Mouse (Mus musculus): ENCODE results near the gene Fars2. TPM values are rescaled to one million over a fixed set of nuclear protein-coding genes. Genes with fewer than 3 reads are reported as not detected.

The Fars2 gene
- polyA plus RNA-seq, 1 experiment from 2014 or later = 31.2 TPM

DNA sequence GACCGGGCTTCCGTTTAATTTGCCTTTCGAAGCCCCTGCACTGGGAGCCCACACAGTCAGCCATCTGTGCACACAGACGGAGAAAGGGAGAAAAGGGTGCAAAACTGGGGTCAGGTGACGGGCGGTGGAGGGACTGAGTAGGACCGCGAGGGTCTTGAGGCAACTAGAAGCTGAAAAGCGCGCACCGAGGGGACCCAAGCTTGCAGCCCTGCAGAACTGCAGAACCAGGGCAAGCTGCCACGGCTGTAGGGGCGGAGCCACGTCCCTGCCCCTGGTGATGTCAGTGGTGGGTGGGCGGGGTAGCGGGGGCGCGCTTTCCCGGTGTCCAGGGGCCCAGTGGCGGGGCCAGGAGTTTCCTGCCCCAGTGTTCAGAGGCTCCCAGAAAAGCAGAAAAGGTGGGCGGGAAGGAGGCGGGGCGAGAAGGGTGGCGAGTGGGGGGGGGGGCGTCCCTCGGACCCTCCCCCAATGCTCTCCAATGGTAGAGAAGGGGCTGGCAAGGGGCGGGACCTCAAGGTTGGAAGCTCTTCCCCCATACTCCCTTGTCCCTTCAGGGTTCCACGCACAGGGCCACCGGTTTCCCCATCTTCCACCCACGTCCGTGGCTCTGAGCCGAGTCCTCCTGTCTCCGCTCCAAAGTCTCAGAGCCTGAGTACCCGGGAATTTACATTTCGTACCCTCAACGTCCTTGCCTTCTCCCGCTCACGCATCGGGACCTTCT is 618.8 kb downstream of the Fars2 start:
- Histone ChIP-seq H3K27me3 (ENCODE audit: control insufficient read depth, insufficient read depth, low read length) (peaks cover 23% of the 10 kb centered on the region), H3K9ac (peak overlapping the region; percentile 66), H3K36me3 (replicated peaks; ENCODE audit: control insufficient read depth, insufficient read depth) (no peaks in the 10 kb centered on the region), H3K27ac (peak overlapping the region; percentile 96), H3K4me1 (replicated peaks; ENCODE audit: control insufficient read depth, insufficient read depth, low read length) (0 out of 2 replicates have a peak, but pooled peaks cover 7% of the 10 kb centered on the region), H3K9me3 (ENCODE audit: control insufficient read depth, low read length) (no peaks in the 10 kb centered on the region), H3K4me3 (replicated peaks; ENCODE audit: low read length) (peak overlapping the region; percentile 46), H3K4me2 (replicated peaks) (peak overlapping the region; percentile 74)
- DNase-seq (ENCODE audit: low spot score) (peak; percentile 77), ATAC-seq (ENCODE audit: low FRiP score) (peak; percentile 91)
- WGBS = under 1% methylated on average over 38 of the region's 39 CpGs

DNA sequence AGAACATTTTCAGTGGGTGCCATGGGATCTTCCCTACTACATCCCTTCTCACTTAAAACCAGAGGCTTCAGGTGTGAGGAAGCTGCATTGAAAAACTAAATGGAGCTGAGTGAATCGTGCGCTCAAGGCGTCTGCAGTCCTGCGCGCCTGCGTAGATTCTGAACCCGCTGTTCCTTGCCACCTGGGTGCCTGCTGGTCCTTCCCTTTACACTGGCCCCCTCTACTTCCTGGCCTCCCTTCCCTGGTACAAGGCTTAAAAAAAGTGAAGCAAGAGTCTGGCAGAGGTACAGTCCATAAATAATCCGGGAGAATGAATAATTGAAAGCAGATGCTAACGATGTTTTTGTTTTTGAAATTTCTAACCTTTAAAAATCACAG is 619.4 kb downstream of the Fars2 start:
- Histone ChIP-seq H3K9ac (peak overlapping the region; percentile 66), H3K27me3 (ENCODE audit: control insufficient read depth, insufficient read depth, low read length) (peaks cover 18% of the 10 kb centered on the region), H3K4me3 (replicated peaks; ENCODE audit: low read length) (peak overlapping the region; percentile 46), H3K36me3 (replicated peaks; ENCODE audit: control insufficient read depth, insufficient read depth) (no peaks in the 10 kb centered on the region), H3K9me3 (ENCODE audit: control insufficient read depth, low read length) (no peaks in the 10 kb centered on the region), H3K27ac (peak overlapping the region; percentile 96), H3K4me2 (replicated peaks) (peak overlapping the region; percentile 74), H3K4me1 (replicated peaks; ENCODE audit: control insufficient read depth, insufficient read depth, low read length) (0 out of 2 replicates have a peak, but pooled peaks cover 7% of the 10 kb centered on the region)
- peak; percentile 52 for DNase-seq (ENCODE audit: low spot score)
- ATAC-seq (ENCODE audit: low FRiP score) = peak; percentile 8
- 8% methylated on average over 9 of the region's 9 CpGs for WGBS

DNA sequence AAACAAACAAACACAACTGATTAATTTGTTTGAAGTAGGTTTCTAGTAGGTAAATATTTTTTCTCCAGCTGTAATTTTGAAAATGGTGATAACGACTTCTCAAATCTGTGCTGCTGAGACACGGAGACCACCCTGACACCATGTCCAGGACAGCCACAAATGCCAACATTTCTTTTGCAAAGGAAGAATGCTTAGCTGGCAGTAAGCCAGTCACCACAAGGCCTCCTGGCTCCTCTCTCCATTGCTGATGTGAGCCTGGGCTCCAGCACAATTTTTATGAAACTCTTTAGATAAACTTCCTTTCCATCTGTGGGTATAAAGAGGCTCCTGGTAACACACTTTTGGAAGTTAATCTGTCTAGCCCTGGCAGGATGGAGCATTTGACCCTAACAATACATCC is 632.8 kb downstream of the Fars2 start:
- Histone ChIP-seq H3K4me1 (replicated peaks; ENCODE audit: control insufficient read depth, insufficient read depth, low read length) (no peaks in the 10 kb centered on the region), H3K27me3 (ENCODE audit: control insufficient read depth, insufficient read depth, low read length) (no peaks in the 10 kb centered on the region), H3K9me3 (ENCODE audit: control insufficient read depth, low read length) (no peaks in the 10 kb centered on the region), H3K27ac (no peak overlapping the region), H3K4me2 (replicated peaks) (no peak overlapping the region), H3K4me3 (replicated peaks; ENCODE audit: low read length) (no peak overlapping the region), H3K36me3 (replicated peaks; ENCODE audit: control insufficient read depth, insufficient read depth) (no peaks in the 10 kb centered on the region), H3K9ac (no peak overlapping the region)
- WGBS = 56% methylated on average over 2 of the region's 2 CpGs
- DNase-seq (ENCODE audit: low spot score) (no peak), ATAC-seq (ENCODE audit: low FRiP score) (no peak)

DNA sequence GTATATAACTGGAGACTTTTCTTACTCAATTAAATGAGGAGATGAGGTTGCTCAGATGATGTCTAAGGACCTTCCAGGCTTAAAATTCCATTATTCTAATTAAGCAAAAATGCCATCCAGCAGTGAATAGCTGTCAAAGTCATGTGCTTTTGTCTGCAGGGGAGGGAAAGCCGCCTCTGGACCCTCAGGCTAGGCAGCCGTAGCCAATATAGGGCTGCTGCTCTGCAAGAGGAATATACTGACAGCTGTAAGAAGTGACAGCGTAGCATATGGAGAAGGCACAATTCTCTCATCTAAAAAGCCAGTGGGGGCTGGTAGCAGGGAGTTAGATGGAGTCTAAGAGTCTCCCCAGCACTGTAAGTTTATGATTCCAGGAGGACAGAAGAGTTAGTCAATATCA is 634.6 kb downstream of the Fars2 start:
- no peak overlapping the region for H3K9ac ChIP-seq
- no peak for DNase-seq (ENCODE audit: low spot score)
- H3K27ac ChIP-seq = no peak overlapping the region
- H3K4me2 ChIP-seq (replicated peaks) = no peak overlapping the region
- H3K4me1 ChIP-seq (replicated peaks; ENCODE audit: control insufficient read depth, insufficient read depth, low read length) = no peaks in the 10 kb centered on the region
- no peaks in the 10 kb centered on the region for H3K36me3 ChIP-seq (replicated peaks; ENCODE audit: control insufficient read depth, insufficient read depth)
- ATAC-seq (ENCODE audit: low FRiP score) = no peak
- no peaks in the 10 kb centered on the region for H3K27me3 ChIP-seq (ENCODE audit: control insufficient read depth, insufficient read depth, low read length)
- 49% methylated on average over 3 of the region's 3 CpGs for WGBS
- no peaks in the 10 kb centered on the region for H3K9me3 ChIP-seq (ENCODE audit: control insufficient read depth, low read length)
- no peak overlapping the region for H3K4me3 ChIP-seq (replicated peaks; ENCODE audit: low read length)

DNA sequence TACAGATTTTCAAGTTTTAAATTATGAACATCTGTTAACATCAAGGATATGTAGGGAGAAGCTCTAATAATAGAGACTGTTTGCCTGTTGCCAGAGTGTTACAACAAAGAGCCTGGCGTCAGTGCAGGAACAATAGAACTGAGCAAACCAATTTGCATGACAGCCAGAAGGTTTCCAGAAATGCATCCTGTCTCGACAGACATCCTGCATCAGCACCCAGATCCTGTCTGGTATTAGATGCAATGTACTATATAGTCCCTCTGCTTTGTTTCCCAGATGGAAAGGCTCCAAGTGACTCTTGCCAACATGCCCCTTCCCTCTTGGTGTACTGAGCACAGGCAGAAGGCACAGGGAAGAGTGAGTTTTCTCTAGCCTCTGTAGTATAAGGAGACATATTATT is 649.6 kb downstream of the Fars2 start:
- no peaks in the 10 kb centered on the region for H3K36me3 ChIP-seq (replicated peaks; ENCODE audit: control insufficient read depth, insufficient read depth)
- H3K27me3 ChIP-seq (ENCODE audit: control insufficient read depth, insufficient read depth, low read length) = no peaks in the 10 kb centered on the region
- H3K4me2 ChIP-seq (replicated peaks) = no peak overlapping the region
- no peak for DNase-seq (ENCODE audit: low spot score)
- H3K4me3 ChIP-seq (replicated peaks; ENCODE audit: low read length) = no peak overlapping the region
- H3K27ac ChIP-seq = no peak overlapping the region
- ATAC-seq (ENCODE audit: low FRiP score) = no peak
- H3K9me3 ChIP-seq (ENCODE audit: control insufficient read depth, low read length) = no peaks in the 10 kb centered on the region
- no peak overlapping the region for H3K9ac ChIP-seq
- H3K4me1 ChIP-seq (replicated peaks; ENCODE audit: control insufficient read depth, insufficient read depth, low read length) = no peaks in the 10 kb centered on the region
- WGBS = 25% methylated on average over 2 of the region's 2 CpGs

Other genes with a start within 250 kb of the Fars2 start
- gene Rpp40, start 211.1 kb upstream of the Fars2 start, polyA plus RNA-seq (2014; fragmentation: Nextera tagmentation; extraction: Ambion mirVana) = 7.3 and 8.3 TPM in 2 replicates
- 0.25 TPM in 1 of 2 replicates, not detected in the other for gene Ppp1r3g, start 158.6 kb upstream of the Fars2 start, polyA plus RNA-seq (2014; fragmentation: Nextera tagmentation; extraction: Ambion mirVana)
- 38.4 and 43.4 TPM in 2 replicates for gene Lyrm4, start 114 bp downstream of the Fars2 start, polyA plus RNA-seq (2014; fragmentation: Nextera tagmentation; extraction: Ambion mirVana)

Data from hindbrain, embryonic 14.5 days (tissue).